Mouse (Mus musculus) neural tube, embryonic 11.5 days (tissue): ENCODE data around the gene Nppb. TPM values are rescaled to one million over a fixed set of nuclear protein-coding genes. Genes with fewer than 3 reads are reported as not detected.

Source experiments
- ATAC-seq: fragments of 200-750 bp; cut with Nextera tagmentation; 2 replicates; pipeline ENCODE4 v1.8.0; 2017; ENCODE audit warnings: moderate number of reproducible peaks, mild to moderate bottlenecking, moderate TSS enrichment, moderate library complexity; ENCODE audit not compliant: insufficient read depth, low FRiP score, low TSS enrichment
- DNase-seq: peaks from one replicate; pipeline ENCODE4 v3.0.0-alpha.2; 2015; ENCODE audit warnings: low spot score
- H3K27ac ChIP-seq: fragments of 300-500 bp; sonication (generic); 2 replicates; pipeline ENCODE4 v1.5.1; 2014; ENCODE audit warnings: low read depth, mild to moderate bottlenecking, low read length
- H3K27me3 ChIP-seq: fragments of 300-500 bp; sonication (generic); 2 replicates; pipeline ENCODE4 v1.6.1; 2014; ENCODE audit warnings: mild to moderate bottlenecking, low read length, mixed read lengths; ENCODE audit not compliant: control insufficient read depth, insufficient read depth
- H3K36me3 ChIP-seq: fragments of 300-500 bp; sonication (generic); 2 replicates; pipeline ENCODE4 v1.6.1; 2014; ENCODE audit warnings: mild to moderate bottlenecking, low read length, moderate library complexity, mixed read lengths; ENCODE audit not compliant: control insufficient read depth, insufficient read depth
- H3K4me1 ChIP-seq: fragments of 300-500 bp; sonication (generic); 2 replicates; pipeline ENCODE4 v1.6.1; 2014; ENCODE audit warnings: low read length, mixed read lengths; ENCODE audit not compliant: control insufficient read depth, insufficient read depth
- H3K4me2 ChIP-seq: fragments of 300-500 bp; sonication (generic); 2 replicates; pipeline ENCODE4 v1.6.1; 2014; ENCODE audit warnings: low read depth, mild to moderate bottlenecking, moderate library complexity
- H3K4me3 ChIP-seq: fragments of 300-500 bp; sonication (generic); 2 replicates; pipeline ENCODE4 v1.5.1; 2014; ENCODE audit warnings: low read depth, low read length
- H3K9ac ChIP-seq: fragments of 300-500 bp; sonication (generic); 2 replicates; pipeline ENCODE4 v1.6.1; 2014; ENCODE audit warnings: mild to moderate bottlenecking, low read length
- H3K9me3 ChIP-seq: fragments of 300-500 bp; sonication (generic); 2 replicates; pipeline ENCODE4 v1.6.1; 2016; ENCODE audit warnings: low read length; ENCODE audit not compliant: control insufficient read depth
- WGBS: fragments of 180-500 bp; shearing (Covaris S2); extraction: QIAGEN DNeasy Blood & Tissue Kit; methylation state at CpG from one replicate; pipeline ENCODE4 v1.1.7; 2014; 5-methylcytosine and 5-hydroxymethylcytosine counted together
- polyA plus RNA-seq: library from polyadenylated mRNA; unstranded; fragments of >200 nt; fragmentation: Nextera tagmentation; extraction: Ambion mirVana; gene quantifications from 2 replicates; pipeline ENCODE4 v1.2.1, GENCODE M21; 2014

Nppb gene
- polyA plus RNA-seq: 0.72 and 0.87 TPM in 2 replicates

DNA sequence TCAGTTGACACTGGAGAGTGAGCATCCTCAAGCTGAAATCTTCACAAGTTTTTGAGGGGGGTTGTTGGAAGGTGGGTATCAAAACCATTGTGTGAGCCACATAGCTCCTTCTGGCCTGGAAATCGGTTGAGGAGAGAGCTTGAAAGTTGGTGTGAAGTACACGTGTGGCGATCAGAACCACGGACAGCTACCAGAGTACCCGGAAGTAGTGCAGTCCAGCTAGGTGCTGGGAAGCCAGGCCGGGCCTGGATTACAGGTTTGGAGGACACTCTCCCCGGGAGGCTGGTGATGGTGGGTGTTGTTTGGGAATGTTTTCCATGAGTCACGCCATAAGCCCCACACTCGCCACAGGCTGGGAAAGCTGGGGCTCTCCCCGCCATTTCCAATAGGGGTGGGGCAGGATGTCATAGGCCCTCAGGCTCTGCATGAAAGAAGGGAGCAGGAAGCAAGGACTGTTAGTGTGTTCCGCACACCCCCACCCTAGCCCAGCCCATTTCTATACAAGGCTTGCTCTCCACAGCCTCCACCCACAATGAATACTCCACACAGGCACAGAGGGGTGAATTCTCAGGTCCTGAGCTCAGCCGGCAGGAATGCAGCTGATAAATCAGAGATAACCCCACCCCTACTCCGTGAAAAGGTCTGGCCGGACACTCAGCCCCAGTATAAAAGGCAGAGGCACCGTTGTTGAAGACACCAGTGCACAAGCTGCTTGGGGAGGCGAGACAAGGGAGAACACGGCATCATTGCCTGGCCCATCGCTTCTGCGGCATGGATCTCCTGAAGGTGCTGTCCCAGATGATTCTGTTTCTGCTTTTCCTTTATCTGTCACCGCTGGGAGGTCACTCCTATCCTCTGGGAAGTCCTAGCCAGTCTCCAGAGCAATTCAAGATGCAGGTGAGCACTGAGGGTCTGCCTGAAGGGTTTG is at the start of gene Nppb:
Gene Nppb, plus strand, starts transcription at position 584 of the 928 bp plus-strand sequence.
- no peaks in the 10 kb centered on the region for H3K9me3 ChIP-seq
- no peak within 1 kb of the TSS for H3K4me3 ChIP-seq
- ATAC-seq (no peak), DNase-seq (peak; percentile 45)
- no peak within 1 kb of the TSS for H3K4me2 ChIP-seq
- H3K9ac ChIP-seq: no peak within 1 kb of the TSS
- 39% methylated on average over 20 of the region's 20 CpGs for WGBS
- no peak within 1 kb of the TSS for H3K27ac ChIP-seq
- no peaks in the 10 kb centered on the region for H3K36me3 ChIP-seq
- no peaks in the 10 kb centered on the region for H3K27me3 ChIP-seq
- no peaks in the 10 kb centered on the region for H3K4me1 ChIP-seq

DNA sequence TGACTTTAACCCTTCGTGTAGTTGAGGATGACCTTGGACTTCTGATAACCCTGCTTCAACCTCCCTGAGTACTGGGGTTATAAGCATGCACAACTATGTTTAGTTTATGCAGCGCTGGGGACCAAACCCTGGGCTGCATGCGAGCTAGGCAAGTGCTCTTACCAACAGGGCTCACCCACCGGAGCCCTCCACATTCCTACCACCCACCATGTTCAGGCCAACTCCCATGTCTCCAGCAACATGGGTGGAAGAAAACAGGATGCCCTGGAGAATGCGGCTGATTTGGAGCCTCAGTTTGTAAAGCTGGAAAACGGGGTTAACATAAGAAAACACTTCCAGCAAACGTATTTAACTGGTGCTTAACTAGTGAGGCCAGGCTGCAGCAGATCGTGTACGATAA is 49.7 kb upstream of the Nppb start:
- H3K9me3 ChIP-seq: no peaks in the 10 kb centered on the region
- H3K27ac ChIP-seq: no peak overlapping the region
- peak overlapping the region; percentile 78 for H3K9ac ChIP-seq
- H3K4me3 ChIP-seq: peak overlapping the region; percentile 62
- DNase-seq (no peak), ATAC-seq (no peak)
- H3K4me1 ChIP-seq: no peaks in the 10 kb centered on the region; the same call in 1 of the 2 replicates
- H3K27me3 ChIP-seq: no peaks in the 10 kb centered on the region
- 27% methylated on average over 9 of the region's 9 CpGs for WGBS
- H3K4me2 ChIP-seq: peak overlapping the region; percentile 89
- no peaks in the 10 kb centered on the region for H3K36me3 ChIP-seq

GRCm38 (mm10) chr4:147936331-147936954 is 49.1 kb upstream of the Nppb start, which contains the start of gene Plod1:
TSS of gene Plod1 (minus strand) at chr4:147936767.
- peak within 1 kb of the TSS; percentile 78 for H3K9ac ChIP-seq
- no peaks in the 10 kb centered on the region for H3K9me3 ChIP-seq
- H3K4me1 ChIP-seq: peaks cover 1% of the 10 kb centered on the region
- H3K4me2 ChIP-seq: peak within 1 kb of the TSS; percentile 89
- ATAC-seq: peak; percentile 48
- 0 out of 2 replicates have a peak within 1 kb of the TSS, but pooled peaks have one; percentile 34 for H3K27ac ChIP-seq
- no peaks in the 10 kb centered on the region for H3K36me3 ChIP-seq
- H3K27me3 ChIP-seq: no peaks in the 10 kb centered on the region
- H3K4me3 ChIP-seq: peak within 1 kb of the TSS; percentile 62
- under 1% methylated on average over 45 of the region's 51 CpGs for WGBS
- DNase-seq: peak; percentile 80

DNA sequence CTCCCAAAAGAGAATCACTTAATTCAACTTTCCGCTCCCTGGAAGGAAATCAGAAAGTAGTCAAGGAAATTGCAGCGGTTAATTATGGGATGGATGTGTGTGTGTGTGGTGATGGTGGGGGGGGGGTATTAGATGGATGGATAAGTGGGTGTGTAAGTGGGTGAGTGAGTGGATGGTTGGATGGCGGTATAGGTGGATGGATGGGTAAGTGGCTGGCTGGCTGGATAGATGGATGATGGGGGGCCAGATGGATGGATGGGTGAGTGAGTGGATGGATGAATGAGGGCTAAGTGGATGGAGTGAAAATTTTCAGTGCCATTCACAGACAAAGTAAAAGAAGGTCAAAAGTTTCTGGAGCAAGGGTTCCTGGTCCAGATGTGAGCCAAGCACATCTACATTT is 48.6 kb upstream of the Nppb start:
- Histone ChIP-seq H3K27me3 (no peaks in the 10 kb centered on the region), H3K9ac (peak overlapping the region; percentile 78), H3K4me1 (peaks cover 7% of the 10 kb centered on the region), H3K27ac (no peak overlapping the region), H3K36me3 (no peaks in the 10 kb centered on the region), H3K4me2 (peak overlapping the region; percentile 89), H3K9me3 (no peaks in the 10 kb centered on the region), H3K4me3 (peak overlapping the region; percentile 62)
- WGBS: 41% methylated on average over 3 of the region's 3 CpGs
- ATAC-seq (no peak), DNase-seq (no peak)

- Histone ChIP-seq H3K4me2 (no peak overlapping the region), H3K9ac (no peak overlapping the region), H3K27ac (no peak overlapping the region), H3K9me3 (no peaks in the 10 kb centered on the region), H3K36me3 (no peaks in the 10 kb centered on the region), H3K4me3 (no peak overlapping the region), H3K27me3 (no peaks in the 10 kb centered on the region), H3K4me1 (peaks cover 11% of the 10 kb centered on the region)
- DNase-seq: no peak
- no peak for ATAC-seq
- 64% methylated on average over 5 of the region's 5 CpGs for WGBS
These were observed 48.1 kb upstream of the Nppb start for GRCm38 (mm10) chr4:147937486-147937885.

GRCm38 (mm10) chr4:147938148-147939096 is 47.2 kb upstream of the Nppb start:
- Histone ChIP-seq H3K4me2 (no peak overlapping the region), H3K27me3 (no peaks in the 10 kb centered on the region), H3K9ac (no peak overlapping the region), H3K4me3 (no peak overlapping the region), H3K9me3 (no peaks in the 10 kb centered on the region), H3K27ac (no peak overlapping the region), H3K36me3 (no peaks in the 10 kb centered on the region), H3K4me1 (peaks cover 11% of the 10 kb centered on the region)
- 67% methylated on average over 14 of the region's 14 CpGs for WGBS
- no peak for ATAC-seq
- no peak for DNase-seq

GRCm38 (mm10) chr4:147940111-147940510 is 45.5 kb upstream of the Nppb start:
- Histone ChIP-seq H3K27me3 (no peaks in the 10 kb centered on the region), H3K9me3 (no peaks in the 10 kb centered on the region), H3K4me2 (peak overlapping the region; percentile 98; the same call in 1 of the 2 replicates), H3K9ac (no peak overlapping the region), H3K4me3 (no peak overlapping the region), H3K36me3 (peaks cover 4% of the 10 kb centered on the region), H3K27ac (peak overlapping the region; percentile 42; the same call in 1 of the 2 replicates), H3K4me1 (peaks cover 11% of the 10 kb centered on the region)
- ATAC-seq (peak; percentile 21; the same call in 1 of the 2 replicates), DNase-seq (peak; percentile 40)
- WGBS: 59% methylated on average over 9 of the region's 9 CpGs

GRCm38 (mm10) chr4:147940576-147941044 is 45.0 kb upstream of the Nppb start, which contains the start of gene 2510039O18Rik:
TSS of gene 2510039O18Rik (plus strand) at chr4:147940895.
- Histone ChIP-seq H3K27ac (peak within 1 kb of the TSS; percentile 45; the same call in 1 of the 2 replicates), H3K4me3 (peak within 1 kb of the TSS; percentile 90), H3K27me3 (no peaks in the 10 kb centered on the region), H3K36me3 (peaks cover 6% of the 10 kb centered on the region), H3K9me3 (no peaks in the 10 kb centered on the region), H3K4me1 (peaks cover 11% of the 10 kb centered on the region), H3K4me2 (peak within 1 kb of the TSS; percentile 98), H3K9ac (peak within 1 kb of the TSS; percentile 83)
- DNase-seq (peak; percentile 89), ATAC-seq (peak; percentile 54)
- WGBS: 2% methylated on average over 32 of the region's 35 CpGs
